Mouse (Mus musculus) kidney, adult 9 months (tissue): Measurements from ENCODE around the gene Gm11096.

Experiments
- DNase-seq: peaks from one replicate; pipeline ENCODE4 v3.0.0; 2022

Gm11096 gene

DNA sequence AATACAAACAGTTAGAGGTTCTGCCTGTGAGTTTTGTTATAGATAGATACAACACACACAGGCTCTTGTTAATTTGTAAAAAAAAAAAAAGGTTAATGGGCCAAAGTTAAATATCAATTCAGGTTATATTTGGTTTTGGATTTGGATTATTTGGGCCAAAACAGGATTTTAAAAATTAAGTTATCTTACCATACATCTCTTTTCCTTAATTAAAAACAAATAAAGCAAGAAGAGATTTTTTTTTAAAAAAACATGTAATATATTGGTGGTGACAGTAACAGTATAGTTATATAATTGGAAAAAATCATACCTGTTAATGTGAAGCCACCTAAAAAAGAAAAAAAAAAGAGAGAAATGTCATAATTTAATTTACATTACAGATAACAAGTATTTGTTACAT is at the start of gene Gm11096:
Gene Gm11096, plus strand, starts transcription at position 301 of the 400 bp plus-strand sequence.
- no peak for DNase-seq

- DNase-seq, result no peak
These were observed 48.5 kb upstream of the Gm11096 start for GRCm38 (mm10) chr17:81393040-81393439.

DNA sequence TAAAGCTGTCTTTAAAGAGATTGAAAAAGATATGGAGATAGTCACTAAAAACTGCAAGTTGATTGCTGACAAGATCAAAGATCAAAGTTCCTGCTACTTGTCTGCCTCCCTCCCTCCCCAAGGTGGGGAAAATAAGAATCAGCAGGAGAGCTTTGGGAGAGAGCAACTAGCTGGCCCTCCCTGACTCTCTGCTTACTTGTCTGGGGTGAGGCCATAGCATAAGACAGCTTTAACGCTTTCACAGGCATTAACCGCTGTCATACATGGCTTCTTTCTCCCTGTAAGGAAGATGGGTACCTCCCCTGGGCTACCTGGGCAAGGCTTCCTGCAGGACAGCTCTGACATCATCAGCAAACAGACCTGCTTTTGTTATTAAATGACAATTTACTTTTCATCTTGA is 47.4 kb upstream of the Gm11096 start:
- DNase-seq, result no peak

DNA sequence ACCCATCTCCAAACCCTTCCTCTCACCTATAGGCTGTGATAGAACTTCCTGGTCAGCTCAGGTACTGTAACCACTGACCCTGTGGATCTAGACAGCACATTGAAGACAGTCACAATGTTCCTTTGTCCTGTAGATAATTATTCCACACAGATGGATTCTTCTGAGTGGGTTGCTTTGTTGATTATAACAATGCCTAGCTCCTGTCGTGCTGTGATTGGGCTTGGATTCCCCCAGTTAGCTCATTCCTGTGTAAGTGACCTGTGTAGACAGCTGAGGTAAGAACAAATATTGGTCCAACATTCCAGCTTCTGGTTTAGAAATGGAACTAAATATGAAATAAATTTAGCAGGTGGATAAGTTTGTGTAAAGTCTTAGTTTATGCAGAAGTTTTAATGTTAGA is 44.1 kb upstream of the Gm11096 start:
- DNase-seq, result no peak

- no peak for DNase-seq
These were observed 41.2 kb upstream of the Gm11096 start for GRCm38 (mm10) chr17:81400377-81400776.

- DNase-seq, result no peak
These were observed 38.9 kb upstream of the Gm11096 start for GRCm38 (mm10) chr17:81402636-81403035.

GRCm38 (mm10) chr17:81403121-81403520 is 38.4 kb upstream of the Gm11096 start:
- no peak for DNase-seq

DNA sequence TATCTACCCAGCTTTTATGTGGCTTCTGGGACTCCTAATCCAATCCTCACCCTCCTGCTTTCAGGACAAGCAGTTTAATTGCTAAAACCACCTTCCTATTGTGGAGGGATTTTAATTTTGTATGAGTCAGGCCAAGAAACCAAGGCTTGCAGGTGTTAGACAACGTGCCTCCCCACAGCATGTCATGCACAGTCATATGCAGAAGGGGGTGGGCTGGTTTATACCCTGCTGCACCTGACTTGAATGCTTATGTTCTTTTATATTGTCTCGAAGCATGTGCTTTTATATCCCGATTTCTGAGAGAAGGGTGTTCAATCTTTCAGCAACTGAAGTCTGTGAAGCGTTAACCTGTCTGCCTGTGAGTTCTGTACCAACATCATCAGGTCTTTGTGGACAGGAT is 37.3 kb upstream of the Gm11096 start:
- no peak for DNase-seq

- no peak for DNase-seq
These were observed 28.8 kb upstream of the Gm11096 start for GRCm38 (mm10) chr17:81412736-81413135.

DNA sequence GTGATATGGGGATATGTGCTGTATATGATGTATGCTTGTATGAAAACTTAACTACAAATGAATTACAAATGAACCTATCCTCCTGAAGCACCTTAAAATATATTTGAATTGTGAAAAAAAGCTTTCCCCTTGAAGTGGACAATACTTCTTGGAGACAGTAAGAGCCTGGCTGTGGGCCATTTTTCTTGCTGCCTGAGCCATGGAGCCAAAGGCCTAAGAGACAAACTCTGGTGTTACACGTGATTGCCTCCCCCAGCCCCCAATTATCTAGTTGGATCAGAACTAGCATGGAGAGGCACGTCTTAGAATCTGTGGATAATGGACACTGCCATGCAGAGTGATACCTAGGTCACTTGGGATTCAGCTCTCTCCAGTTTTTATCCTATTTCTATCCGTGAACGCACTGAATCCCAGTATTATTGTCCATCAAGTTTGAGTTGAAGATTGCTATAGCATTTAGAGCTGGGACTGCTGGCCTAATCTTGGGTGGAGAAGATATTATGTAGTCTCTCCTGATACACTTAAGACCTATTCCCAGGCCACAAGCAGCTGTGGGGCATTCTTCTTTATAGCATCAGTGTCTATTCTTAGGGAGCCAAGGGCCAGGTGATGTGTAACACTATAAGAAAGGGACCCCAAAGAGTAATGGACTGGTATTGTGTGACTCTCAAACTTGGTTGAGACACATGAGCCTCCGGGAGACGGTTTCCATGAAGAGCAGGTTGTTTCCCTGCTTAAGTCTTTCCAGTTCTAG is 25.0 kb upstream of the Gm11096 start:
- DNase-seq, result no peak

- no peak for DNase-seq
These were observed 21.6 kb upstream of the Gm11096 start for GRCm38 (mm10) chr17:81419802-81420459.

DNA sequence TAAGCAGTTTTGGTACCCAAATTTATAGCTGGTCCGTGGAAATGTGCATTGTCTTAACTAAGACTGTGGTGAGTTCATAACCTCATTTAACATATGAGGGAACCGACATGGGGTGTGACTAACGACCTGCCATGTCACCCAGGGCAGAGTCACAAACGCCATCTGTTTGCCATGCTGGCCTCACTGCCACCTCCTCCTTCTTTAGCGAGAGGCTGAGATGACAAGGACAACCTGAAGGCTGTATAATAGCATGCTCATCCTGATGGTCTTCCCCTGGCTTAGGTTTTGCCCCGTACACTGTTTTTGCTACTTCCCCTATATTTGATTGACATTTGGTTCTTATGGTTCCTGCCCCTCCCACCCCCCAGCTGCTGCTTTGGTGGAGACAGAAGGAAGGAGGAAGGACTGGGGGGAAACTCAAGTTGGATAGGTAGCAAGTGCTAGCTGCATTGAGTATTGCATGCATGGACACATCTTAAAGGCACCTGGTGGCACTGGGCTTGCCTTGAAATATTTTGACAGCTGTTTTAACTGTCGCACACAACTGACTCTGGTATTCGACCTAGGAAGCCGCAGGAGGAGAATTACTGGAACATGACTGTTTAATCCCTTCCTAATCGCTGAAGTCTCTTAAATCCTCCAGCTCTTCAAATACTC is 17.2 kb upstream of the Gm11096 start:
- DNase-seq, result peak; percentile 4

DNA sequence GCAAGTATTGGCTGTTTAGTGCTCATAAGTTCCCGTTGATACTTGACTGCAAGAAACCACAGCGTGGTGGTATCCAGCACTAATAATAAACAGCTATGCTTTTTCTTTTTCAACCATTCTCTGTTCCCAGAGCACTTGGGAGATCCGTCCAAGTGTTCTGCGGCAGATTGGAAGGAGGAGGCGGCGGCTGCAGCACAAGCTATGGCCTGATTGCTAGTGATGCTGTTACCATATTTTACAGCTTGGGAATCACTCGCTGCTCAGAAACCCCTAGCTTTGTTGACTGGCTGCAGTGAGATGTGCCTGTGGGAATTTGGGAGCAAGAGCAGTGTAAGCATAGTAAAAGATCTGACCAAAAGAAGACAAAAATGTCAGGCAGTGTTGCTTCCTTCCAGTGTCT is 14.3 kb upstream of the Gm11096 start:
- DNase-seq, result no peak

DNA sequence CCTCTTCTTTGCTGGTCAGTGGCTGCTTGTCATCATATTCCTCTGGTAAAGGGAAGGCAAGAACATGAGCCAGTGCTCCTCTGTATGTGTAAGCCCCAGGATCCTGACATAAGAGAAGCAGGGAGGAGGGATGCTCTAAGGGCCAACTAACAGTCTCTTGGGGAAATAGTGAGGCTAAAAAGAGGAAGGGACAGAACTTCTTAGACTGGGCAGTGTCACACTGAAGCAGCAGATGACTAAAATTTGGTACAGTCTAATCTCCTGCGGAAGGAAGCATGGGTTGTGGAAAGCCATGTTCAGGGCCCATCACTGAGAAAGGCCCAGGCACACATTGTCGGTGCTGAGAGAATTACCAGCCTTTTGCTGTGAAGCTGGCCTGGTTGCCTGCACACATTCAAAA is 8.8 kb upstream of the Gm11096 start:
- no peak for DNase-seq

- DNase-seq, result peak; percentile 33
These were observed 8.4 kb upstream of the Gm11096 start for GRCm38 (mm10) chr17:81433148-81433547.

DNA sequence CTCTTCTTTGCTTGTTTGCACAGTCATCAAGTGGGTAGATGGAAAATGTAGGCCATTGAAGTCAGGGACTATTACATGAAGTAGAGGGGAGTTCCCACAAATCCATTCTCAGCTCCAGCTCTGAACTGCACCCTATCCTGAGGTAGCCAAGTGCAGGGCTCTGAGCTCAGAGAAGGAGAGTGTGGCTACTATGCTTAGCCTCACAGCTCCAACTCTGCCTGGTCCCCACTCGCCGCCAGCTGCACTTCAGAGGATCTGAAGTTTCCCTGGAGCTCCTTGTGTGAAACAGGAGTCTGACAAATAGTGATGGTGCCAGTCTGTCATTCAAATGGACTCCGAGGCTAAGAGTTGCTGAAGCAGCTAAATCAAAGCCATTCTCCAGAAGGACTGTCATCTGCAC is 13.7 kb downstream of the Gm11096 start:
- DNase-seq, result no peak

- no peak for DNase-seq
These were observed 14.4 kb downstream of the Gm11096 start for GRCm38 (mm10) chr17:81455977-81456376.

DNA sequence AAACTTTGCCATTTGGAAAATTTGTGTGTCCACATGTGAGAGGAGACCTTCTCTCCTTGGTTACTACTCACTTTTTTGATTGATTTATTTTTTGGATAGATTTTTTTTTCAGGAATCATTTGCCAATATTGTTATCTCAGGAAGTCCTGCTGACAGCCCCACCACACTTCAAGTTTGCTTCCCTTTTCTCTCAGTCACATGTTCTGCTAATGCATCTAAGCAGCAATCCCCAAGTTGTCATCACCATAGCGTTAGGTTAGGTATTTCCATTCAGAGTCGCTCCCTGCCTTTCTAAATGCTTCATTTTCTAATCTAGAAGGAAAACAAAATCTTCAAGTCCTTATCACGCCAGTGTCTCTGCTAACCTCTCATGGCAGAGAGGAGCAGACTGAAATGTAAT is 17.8 kb downstream of the Gm11096 start:
- no peak for DNase-seq

DNA sequence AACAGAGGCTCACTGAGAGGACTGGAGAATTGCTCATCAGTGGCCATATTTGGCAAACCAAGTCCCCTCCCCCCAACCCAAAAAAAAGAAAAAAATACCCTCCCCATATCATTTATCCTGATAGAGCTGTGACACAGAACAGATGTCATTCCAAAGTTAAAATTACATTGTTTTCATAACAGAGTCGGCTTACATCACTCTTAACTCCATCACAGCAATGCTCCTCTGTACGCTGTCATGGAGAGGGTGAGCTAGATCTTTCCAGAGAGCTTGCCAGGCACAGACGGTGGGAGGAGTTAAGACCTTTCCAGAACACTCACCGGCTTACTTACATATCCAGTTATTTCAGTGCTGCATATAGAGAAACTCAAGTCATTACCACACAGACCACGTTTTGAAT is 27.4 kb downstream of the Gm11096 start:
- no peak for DNase-seq

- DNase-seq, result no peak
These were observed 31.8 kb downstream of the Gm11096 start for GRCm38 (mm10) chr17:81473363-81473762.

DNA sequence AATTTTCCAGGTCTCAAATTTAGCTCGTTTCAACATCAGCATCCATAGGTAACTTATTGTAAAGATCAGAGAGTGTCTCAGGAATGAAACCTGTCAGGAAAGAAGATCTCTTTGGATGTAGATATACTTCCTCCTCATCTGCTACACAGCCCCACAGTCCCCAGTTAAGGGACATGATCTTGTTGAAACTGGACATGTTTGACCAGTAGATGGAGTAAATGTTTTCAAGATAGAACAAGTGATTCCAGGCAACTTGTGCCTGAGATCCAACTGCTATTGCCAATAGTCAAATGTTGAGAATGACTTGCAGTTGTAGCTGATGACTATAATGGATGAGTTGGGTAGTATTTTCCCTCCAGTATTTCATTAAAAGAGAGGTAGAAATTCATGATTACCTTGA is 35.9 kb downstream of the Gm11096 start:
- peak; percentile 12 for DNase-seq

DNA sequence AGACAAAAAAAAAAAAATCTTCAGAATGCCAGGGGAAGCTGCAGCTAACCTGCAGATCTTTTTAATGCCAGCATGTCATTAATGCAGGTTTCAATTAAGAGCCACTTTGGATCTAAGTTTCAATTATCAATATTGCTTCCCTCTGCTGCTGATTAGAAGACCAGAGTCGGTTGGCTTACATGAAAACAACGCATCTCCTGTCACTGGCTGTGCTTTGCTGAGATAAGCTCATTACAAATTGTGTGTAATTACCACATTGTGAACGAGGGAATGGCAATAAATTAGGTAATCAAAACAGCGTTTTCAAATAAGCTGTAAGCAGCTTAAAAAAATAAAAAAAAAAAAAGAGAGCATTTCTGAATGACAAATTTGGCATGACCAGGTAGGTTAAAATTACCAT is 38.2 kb downstream of the Gm11096 start:
- DNase-seq, result no peak

GRCm38 (mm10) chr17:81480351-81481161 is 39.0 kb downstream of the Gm11096 start:
- peak; percentile 76 for DNase-seq
